Mouse (Mus musculus) testis, adult 2 months (tissue): ENCODE measurements around the gene Itga6.

Experiments used
- CTCF ChIP-seq: fragments of 200-500 bp; IDR thresholded peaks from 2 replicates; pipeline ENCODE4 v1.5.1; 2012; ENCODE audit warnings: low read depth, mild to moderate bottlenecking, inconsistent platforms, low read length, moderate library complexity; ENCODE audit not compliant: control insufficient read depth, insufficient read depth, insufficient replicate concordance
- POLR2A ChIP-seq: fragments of 200-500 bp; IDR thresholded peaks from 2 replicates; pipeline ENCODE4 v1.6.1; 2012; ENCODE audit warnings: low read depth, mild to moderate bottlenecking, inconsistent platforms, low read length, moderate library complexity; ENCODE audit not compliant: control insufficient read depth

DNA sequence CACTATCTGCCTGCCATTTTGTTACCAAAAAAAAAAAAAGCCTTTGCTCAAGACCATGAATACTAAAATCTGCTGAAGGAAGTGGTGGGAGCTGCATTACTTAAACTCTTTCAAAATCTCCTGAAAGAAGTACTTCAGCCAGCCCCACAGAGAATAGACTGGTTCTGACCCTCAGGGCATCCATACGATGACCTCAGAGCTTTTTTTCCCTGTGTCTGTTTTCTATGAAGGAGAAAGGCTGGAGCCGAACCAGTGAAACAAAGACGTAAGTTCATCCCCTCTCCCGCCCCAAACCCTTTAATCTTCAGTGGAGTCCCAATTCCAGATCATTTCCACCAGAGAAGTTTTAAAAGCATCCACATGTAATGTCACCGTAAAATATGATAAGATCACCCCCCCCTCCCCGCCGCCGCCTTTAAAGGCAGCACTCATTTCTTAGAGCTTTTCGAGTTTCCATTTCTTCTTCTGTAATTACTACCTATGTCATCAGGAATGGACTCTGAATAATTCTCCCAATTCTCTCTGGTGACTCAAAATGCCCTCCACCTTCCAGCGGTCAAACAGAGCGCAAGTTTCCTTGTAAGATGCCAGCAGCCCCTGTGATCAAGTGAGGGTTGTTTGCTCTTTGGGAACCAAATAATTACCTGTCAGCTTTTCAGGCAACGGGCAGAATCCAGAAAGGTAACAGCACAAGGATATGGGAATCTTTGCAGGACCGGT lies 4.1 kb downstream of the Itga6 start:
- no peak for TF ChIP-seq POLR2A
- no peak for TF ChIP-seq CTCF
